Mouse (Mus musculus): Measurements from ENCODE around the gene Ak4. TPM values are rescaled to one million over a fixed set of nuclear protein-coding genes. Genes with fewer than 3 reads are reported as not detected.
"Not testable (repeated sequence)": the region's sequence is repeated elsewhere in the genome, so short reads cannot be mapped to it uniquely, and the experiment has no call there.

Gene Ak4
- polyA plus RNA-seq, 1 experiment: 9.1 TPM

DNA sequence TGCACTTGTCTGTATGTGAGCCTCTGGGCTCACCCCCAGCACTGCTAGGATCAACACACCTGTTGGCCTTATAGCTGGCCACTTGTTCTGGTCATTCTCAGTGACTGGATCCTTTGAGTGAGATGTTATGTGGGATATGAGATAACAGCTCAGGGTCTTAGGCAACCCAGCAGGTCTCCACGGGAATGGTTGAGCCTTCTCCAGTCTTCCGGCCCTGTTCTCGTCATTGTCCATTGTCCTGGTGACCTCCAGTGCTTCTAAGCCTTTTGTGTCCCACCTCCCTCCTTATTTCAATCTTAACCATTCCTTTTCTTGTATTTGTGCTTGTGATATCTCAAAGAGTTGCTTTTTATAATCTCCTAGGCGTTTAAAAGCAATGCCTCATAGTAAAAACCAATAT lies 26.6 kb downstream of the Ak4 start:
- DNase-seq (ENCODE audit: low read depth): no peak
- TF ChIP-seq CTCF (IDR thresholded peaks at IDR 0.05; ENCODE audit: borderline replicate concordance, extremely low read depth, insufficient read depth, insufficient read length): no peak
- TF ChIP-seq POLR2A (IDR thresholded peaks at IDR 0.05; ENCODE audit: borderline replicate concordance, extremely low read depth, insufficient read depth, insufficient read length, poor library complexity, severe bottlenecking): no peak

DNA sequence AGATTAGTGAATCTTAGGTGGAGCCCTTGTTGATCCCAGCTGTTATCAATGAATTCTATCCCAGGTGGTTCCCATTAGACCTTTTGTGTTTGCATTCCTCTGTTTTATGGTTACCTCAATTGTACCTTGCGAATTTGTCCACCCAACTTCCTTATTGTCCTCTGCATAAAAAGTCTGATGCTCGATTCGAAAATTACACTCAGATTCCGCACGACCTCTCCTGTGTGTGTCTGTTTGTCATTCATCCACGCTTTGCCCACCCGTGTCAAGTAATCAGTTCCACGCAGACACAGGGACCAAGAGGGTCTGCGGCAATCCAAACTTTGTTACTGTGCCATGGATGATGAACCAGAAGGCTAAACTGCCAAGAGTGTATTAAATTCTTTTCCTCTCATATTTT lies 27.5 kb downstream of the Ak4 start:
- DNase-seq (ENCODE audit: low read depth): not testable (repeated sequence)

DNA sequence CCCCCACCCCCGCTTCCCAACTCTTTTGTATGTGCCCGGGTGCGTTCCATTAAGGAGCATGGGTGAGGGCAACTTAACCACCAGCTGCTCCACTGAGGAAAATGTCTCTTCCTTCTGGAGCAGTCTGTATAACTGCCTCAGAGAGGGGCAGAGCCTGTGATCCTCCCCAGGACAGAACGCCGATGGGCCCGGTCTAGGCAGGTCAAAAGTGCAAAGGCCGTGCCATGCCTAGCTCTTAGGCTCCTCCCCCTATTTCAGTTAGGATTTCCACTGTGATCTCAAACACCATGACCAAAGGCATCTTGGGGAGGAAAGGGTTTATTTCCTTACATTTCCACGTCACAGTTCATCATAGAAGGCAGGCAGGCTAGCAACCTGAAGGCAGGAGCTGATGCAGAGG lies 29.6 kb downstream of the Ak4 start:
- no peak for DNase-seq (ENCODE audit: low read depth)
- no peak for TF ChIP-seq CTCF (IDR thresholded peaks at IDR 0.05; ENCODE audit: borderline replicate concordance, extremely low read depth, insufficient read depth, insufficient read length)
- no peak for TF ChIP-seq POLR2A (IDR thresholded peaks at IDR 0.05; ENCODE audit: borderline replicate concordance, extremely low read depth, insufficient read depth, insufficient read length, poor library complexity, severe bottlenecking)

DNA sequence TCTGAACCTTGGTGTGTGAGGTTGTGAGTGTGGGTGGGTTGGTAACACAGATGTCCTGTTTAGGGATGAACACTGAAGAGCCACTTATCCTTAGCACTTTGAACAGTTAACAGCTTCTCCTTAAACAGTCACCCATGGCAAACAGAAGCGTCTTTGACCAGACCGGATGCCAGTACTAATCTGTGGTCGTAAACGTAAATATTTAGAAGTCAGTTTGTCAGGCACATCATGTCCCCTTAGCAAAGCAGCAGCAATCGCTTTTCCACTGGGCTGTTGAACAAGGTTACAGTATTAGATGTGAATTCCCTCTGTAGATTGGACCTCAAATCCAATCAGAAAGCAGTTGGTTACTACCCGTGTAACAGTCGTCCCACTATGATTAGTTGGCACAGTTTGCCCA lies 30.3 kb downstream of the Ak4 start:
- no peak for TF ChIP-seq POLR2A (IDR thresholded peaks at IDR 0.05; ENCODE audit: borderline replicate concordance, extremely low read depth, insufficient read depth, insufficient read length, poor library complexity, severe bottlenecking)
- no peak for TF ChIP-seq CTCF (IDR thresholded peaks at IDR 0.05; ENCODE audit: borderline replicate concordance, extremely low read depth, insufficient read depth, insufficient read length)
- no peak for DNase-seq (ENCODE audit: low read depth)

DNA sequence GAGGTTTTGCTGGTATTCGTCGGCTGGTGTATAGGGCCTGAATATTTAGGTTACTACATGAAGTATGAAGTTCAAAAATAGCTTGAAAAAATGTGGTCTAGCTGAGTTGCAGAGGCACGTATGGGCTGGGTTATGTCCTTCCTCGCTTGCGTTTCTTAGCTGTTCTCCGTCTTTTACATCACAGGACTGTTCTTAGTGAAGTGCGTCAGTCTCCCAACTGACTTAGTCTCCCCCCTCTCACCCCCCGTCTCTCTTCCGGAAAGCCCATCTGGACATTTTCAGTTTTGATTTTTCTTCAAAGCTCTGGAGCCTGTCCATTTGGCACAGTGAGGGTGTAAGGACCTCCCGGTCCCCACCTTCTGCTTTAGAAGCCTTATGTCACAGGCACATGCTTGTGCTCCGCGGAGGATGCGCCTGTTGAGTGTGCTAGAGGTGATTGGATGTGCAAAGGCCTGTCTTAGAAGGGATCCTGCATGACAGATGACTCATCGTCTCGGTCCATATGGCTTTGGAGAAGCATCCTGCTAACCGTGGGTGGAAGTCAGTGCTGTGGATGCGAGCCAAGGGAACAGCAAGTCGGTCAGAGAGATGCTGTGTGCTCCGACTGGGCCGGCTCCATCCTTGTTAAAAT lies 31.2 kb downstream of the Ak4 start:
- TF ChIP-seq CTCF (IDR thresholded peaks at IDR 0.05; ENCODE audit: borderline replicate concordance, extremely low read depth, insufficient read depth, insufficient read length) (no peak), POLR2A (IDR thresholded peaks at IDR 0.05; ENCODE audit: borderline replicate concordance, extremely low read depth, insufficient read depth, insufficient read length, poor library complexity, severe bottlenecking) (no peak)
- peak; percentile 88 for DNase-seq (ENCODE audit: low read depth)

DNA sequence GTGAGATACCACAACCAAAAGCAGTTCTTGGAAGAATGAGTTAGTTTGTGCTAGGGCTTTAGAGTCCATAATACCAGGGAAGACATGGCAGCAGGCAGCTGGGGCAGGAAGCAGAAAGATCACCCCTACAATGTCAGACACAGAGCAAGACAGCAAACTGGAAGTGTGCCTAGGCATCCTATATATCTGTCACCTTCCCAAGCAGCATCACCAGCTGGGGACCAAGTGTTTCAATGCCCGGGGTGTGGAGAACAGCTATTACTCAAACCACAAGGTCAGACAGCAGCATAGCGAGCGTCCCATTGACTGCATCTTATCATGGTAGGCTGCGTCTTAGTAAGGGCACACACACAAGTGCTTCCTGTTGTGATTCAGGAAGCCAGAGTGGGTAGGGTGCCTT lies 32.0 kb downstream of the Ak4 start:
- no peak for TF ChIP-seq POLR2A (IDR thresholded peaks at IDR 0.05; ENCODE audit: borderline replicate concordance, extremely low read depth, insufficient read depth, insufficient read length, poor library complexity, severe bottlenecking)
- no peak for TF ChIP-seq CTCF (IDR thresholded peaks at IDR 0.05; ENCODE audit: borderline replicate concordance, extremely low read depth, insufficient read depth, insufficient read length)
- no peak for DNase-seq (ENCODE audit: low read depth)

DNA sequence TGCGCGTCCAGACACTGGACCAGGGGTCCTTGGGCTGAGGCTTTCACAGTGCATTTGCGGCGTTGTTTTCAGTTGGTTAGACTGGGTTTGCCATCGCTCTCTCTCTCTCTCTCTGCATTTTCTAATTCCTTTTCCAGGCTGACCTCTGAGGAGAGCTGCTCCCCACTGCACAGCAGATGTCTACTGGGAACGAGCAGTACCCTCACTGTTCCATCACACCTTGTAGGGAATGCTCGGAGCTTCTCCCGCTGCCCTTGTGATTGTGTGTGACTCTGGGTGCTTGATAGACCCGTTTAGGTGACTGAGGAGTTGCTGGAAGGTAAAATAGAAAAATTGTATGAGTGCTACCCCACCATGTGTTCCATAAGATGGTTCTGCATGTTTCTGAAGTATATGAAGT lies 33.8 kb downstream of the Ak4 start:
- TF ChIP-seq POLR2A (IDR thresholded peaks at IDR 0.05; ENCODE audit: borderline replicate concordance, extremely low read depth, insufficient read depth, insufficient read length, poor library complexity, severe bottlenecking) (no peak), CTCF (IDR thresholded peaks at IDR 0.05; ENCODE audit: borderline replicate concordance, extremely low read depth, insufficient read depth, insufficient read length) (no peak)
- no peak for DNase-seq (ENCODE audit: low read depth)

DNA sequence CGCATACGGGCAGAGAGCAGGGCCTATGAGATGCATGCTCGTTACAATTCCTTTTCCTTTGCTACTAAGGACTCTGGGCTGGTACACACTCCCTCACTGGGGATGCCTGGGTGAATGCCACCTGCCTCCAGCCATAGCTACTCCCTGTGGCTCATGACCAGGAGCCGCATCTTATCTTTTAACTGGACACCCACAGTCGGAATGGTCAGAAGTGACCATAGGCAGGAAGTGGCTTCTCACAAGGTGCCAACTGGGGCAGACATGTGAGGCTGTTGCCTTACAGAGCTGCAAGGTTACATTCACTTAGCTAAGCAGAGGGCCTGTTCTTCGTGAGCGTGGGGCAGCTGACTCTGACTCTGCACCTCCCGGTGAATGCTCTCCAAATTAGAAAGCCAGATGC lies 38.1 kb downstream of the Ak4 start:
- DNase-seq (ENCODE audit: low read depth): no peak
- TF ChIP-seq CTCF (IDR thresholded peaks at IDR 0.05; ENCODE audit: borderline replicate concordance, extremely low read depth, insufficient read depth, insufficient read length) (no peak), POLR2A (IDR thresholded peaks at IDR 0.05; ENCODE audit: borderline replicate concordance, extremely low read depth, insufficient read depth, insufficient read length, poor library complexity, severe bottlenecking) (no peak)

DNA sequence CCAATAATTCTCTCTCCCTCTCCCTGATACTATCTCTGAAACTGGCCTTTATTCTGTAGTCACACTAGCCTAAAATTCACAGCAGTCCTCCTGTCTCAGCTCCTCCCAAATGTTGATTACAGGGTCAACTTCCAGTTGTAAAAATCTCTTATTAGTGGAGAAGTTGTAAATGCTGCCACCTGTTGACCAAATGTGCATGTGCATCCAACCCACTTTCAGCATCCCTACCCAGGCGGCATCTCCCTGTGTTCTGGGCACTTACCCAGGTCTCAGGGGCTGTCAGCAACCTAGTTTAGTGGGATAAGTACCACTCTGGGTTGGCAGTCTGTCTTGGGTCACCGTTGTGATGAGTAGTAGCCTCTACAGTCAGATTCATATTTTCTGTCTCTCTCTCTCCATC lies 39.3 kb downstream of the Ak4 start:
- TF ChIP-seq POLR2A (IDR thresholded peaks at IDR 0.05; ENCODE audit: borderline replicate concordance, extremely low read depth, insufficient read depth, insufficient read length, poor library complexity, severe bottlenecking): no peak
- TF ChIP-seq CTCF (IDR thresholded peaks at IDR 0.05; ENCODE audit: borderline replicate concordance, extremely low read depth, insufficient read depth, insufficient read length): peak; percentile 64; the same call in 1 of the 2 replicates
- peak; percentile 75 for DNase-seq (ENCODE audit: low read depth)

DNA sequence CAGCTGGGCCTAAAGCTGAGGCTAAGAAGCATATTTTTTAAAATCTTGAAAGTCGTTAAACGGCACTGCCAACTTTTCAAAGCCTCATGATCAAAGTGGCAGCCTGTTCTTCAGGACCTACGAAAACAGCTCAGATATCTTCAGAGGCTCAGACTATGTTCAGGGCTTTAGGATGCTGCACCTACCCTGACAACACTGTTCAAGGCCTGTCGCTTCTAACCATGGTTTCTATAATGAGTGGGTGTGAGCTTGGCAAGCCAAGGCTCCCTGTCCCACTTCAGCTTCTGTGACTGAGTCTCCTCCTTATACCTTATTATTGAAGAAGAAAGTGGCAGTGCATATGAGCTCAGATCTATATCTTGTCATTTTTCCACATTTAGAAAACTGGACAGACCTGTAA lies 40.3 kb downstream of the Ak4 start:
- DNase-seq (ENCODE audit: low read depth): no peak
- TF ChIP-seq POLR2A (IDR thresholded peaks at IDR 0.05; ENCODE audit: borderline replicate concordance, extremely low read depth, insufficient read depth, insufficient read length, poor library complexity, severe bottlenecking): no peak
- TF ChIP-seq CTCF (IDR thresholded peaks at IDR 0.05; ENCODE audit: borderline replicate concordance, extremely low read depth, insufficient read depth, insufficient read length): no peak

DNA sequence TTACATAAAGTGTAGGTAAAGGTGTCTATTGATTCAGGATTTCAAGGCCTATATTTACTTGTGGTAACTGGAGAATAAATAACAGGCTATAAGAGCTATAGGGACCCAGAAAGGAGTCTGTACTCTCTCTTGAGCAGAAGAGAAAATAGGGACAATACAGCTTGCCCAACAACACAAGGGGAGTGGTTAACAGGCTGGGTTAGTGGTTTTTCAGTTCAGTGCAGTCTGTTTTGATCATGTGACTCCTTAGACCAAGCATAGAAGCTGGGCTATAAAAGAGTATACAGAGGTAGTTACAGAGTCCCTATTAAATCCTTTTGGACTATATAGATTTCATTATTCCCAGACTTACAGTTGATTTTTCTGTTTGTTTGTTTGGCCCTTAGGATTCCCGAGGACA lies 41.0 kb downstream of the Ak4 start:
- TF ChIP-seq POLR2A (IDR thresholded peaks at IDR 0.05; ENCODE audit: borderline replicate concordance, extremely low read depth, insufficient read depth, insufficient read length, poor library complexity, severe bottlenecking) (no peak), CTCF (IDR thresholded peaks at IDR 0.05; ENCODE audit: borderline replicate concordance, extremely low read depth, insufficient read depth, insufficient read length) (no peak)
- no peak for DNase-seq (ENCODE audit: low read depth)

DNA sequence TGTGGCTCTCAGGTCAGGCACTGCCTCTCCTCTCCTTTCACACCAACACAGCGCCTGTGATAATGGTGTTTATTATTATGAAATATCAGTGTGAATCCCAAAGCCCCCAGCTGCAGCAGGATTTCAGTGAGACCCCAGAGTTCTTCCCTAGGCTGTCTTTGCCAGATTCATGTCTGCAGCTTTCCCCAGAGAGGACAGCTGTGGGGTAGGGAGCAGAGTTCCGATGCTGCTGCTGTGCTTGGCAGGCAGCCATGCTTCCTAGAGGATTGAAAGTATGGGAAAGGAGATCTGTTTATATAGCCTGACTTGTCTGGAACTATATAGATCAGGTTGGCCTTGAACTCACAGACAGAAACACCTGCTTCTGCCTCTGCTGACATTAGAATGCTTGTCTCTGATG lies 43.0 kb downstream of the Ak4 start:
- DNase-seq (ENCODE audit: low read depth): no peak
- TF ChIP-seq CTCF (IDR thresholded peaks at IDR 0.05; ENCODE audit: borderline replicate concordance, extremely low read depth, insufficient read depth, insufficient read length) (no peak), POLR2A (IDR thresholded peaks at IDR 0.05; ENCODE audit: borderline replicate concordance, extremely low read depth, insufficient read depth, insufficient read length, poor library complexity, severe bottlenecking) (no peak)

DNA sequence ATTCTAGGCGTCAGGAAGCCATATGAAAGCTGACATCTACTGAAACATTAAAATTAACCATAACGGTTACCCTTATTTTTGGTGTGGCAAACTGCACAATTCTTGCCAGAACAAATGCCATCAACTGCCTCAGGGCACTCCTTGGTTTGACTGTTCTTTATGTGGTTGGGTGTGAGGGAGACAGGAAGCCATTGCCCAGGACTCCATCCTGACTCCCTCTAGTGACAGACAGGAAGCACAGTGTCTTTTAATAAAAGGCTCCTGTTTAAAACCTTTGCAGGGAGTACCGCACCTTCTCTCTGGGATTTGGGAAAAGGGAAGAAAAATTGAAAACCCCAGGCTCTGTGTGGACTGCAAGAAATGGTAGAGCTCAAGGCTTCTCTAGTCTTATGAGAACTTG lies 47.2 kb downstream of the Ak4 start:
- TF ChIP-seq POLR2A (IDR thresholded peaks at IDR 0.05; ENCODE audit: borderline replicate concordance, extremely low read depth, insufficient read depth, insufficient read length, poor library complexity, severe bottlenecking) (no peak), CTCF (IDR thresholded peaks at IDR 0.05; ENCODE audit: borderline replicate concordance, extremely low read depth, insufficient read depth, insufficient read length) (peak; percentile 16; the same call in 1 of the 2 replicates)
- DNase-seq (ENCODE audit: low read depth): no peak

All from brain, embryonic 14.5 days (tissue).